Mouse (Mus musculus) embryo, embryonic 10.5 days (tissue): ENCODE measurements around the gene Abca3.
"Not testable (repeated sequence)": the region's sequence is repeated elsewhere in the genome, so short reads cannot be mapped to it uniquely, and the experiment has no call there.

Experiments
- DNase-seq: peaks from one replicate; pipeline ENCODE4 v3.0.0-alpha.2; 2015; ENCODE audit warnings: low spot score

Gene Abca3

GRCm38 (mm10) chr17:24441148-24441547 is 89.4 kb downstream of the Abca3 start:
- DNase-seq = peak; percentile 33

GRCm38 (mm10) chr17:24442107-24442506 is 90.4 kb downstream of the Abca3 start:
- no peak for DNase-seq

GRCm38 (mm10) chr17:24442632-24443155 is 90.9 kb downstream of the Abca3 start, which contains the start of gene Dnase1l2:
TSS of gene Dnase1l2 (minus strand) at chr17:24443105.
- DNase-seq = no peak

- no peak for DNase-seq
These were observed 91.7 kb downstream of the Abca3 start for GRCm38 (mm10) chr17:24443409-24443808.

- no peak for DNase-seq
These were observed 94.8 kb downstream of the Abca3 start for GRCm38 (mm10) chr17:24446590-24446989.

GRCm38 (mm10) chr17:24449507-24449906 is 97.8 kb downstream of the Abca3 start:
- DNase-seq = no peak

GRCm38 (mm10) chr17:24451220-24451619 is 99.5 kb downstream of the Abca3 start:
- no peak for DNase-seq

GRCm38 (mm10) chr17:24453372-24453771 is 101.6 kb downstream of the Abca3 start:
- no peak for DNase-seq

- no peak for DNase-seq
These were observed 102.5 kb downstream of the Abca3 start for GRCm38 (mm10) chr17:24454218-24454755.

- DNase-seq = peak; percentile 100
These were observed 103.2 kb downstream of the Abca3 start for GRCm38 (mm10) chr17:24454756-24455522.

GRCm38 (mm10) chr17:24455523-24456206 is 103.9 kb downstream of the Abca3 start:
- not testable (repeated sequence) for DNase-seq
